Mouse (Mus musculus): ENCODE results near the gene Mcoln3. TPM values are rescaled to one million over a fixed set of nuclear protein-coding genes. Genes with fewer than 3 reads are reported as not detected.

Mcoln3 gene
- total RNA-seq (2021), result not detected

- intact Hi-C loops (cut with DNase I), result no loop called here
Measured at GRCm38 (mm10) chr3:146117258-146117996, at the start of gene Mcoln3. Gene Mcoln3 (plus strand): TSS chr3:146117450.

GRCm38 (mm10) chr3:146069276-146069675 is 48.0 kb upstream of the Mcoln3 start:
- no peak for DNase-seq
- intact Hi-C loops (cut with DNase I), result no loop called here

More at GRCm38 (mm10) chr3:146117258-146117996, at the start of gene Mcoln3:
- no peak for DNase-seq

GRCm38 (mm10) chr3:146072780-146073179 is 44.5 kb upstream of the Mcoln3 start:
- no peak for DNase-seq
- intact Hi-C loops (cut with DNase I), result loop anchor here (2.0 kb wide), 1 partner anchor 122 kb away; no protein-coding TSS in a partner anchor

GRCm38 (mm10) chr3:146080241-146080640 is 37.0 kb upstream of the Mcoln3 start:
- intact Hi-C loops (cut with DNase I), result no loop called here
- DNase-seq, result no peak

- DNase-seq, result no peak
- intact Hi-C loops (cut with DNase I), result no loop called here
Measured at GRCm38 (mm10) chr3:146090988-146091657, 26.1 kb upstream of the Mcoln3 start.

GRCm38 (mm10) chr3:146095066-146095465 is 22.2 kb upstream of the Mcoln3 start:
- DNase-seq, result no peak
- intact Hi-C loops (cut with DNase I), result no loop called here

GRCm38 (mm10) chr3:146096986-146097385 is 20.3 kb upstream of the Mcoln3 start:
- no peak for DNase-seq
- intact Hi-C loops (cut with DNase I), result no loop called here

- intact Hi-C loops (cut with DNase I), result no loop called here
- no peak for DNase-seq
Measured at GRCm38 (mm10) chr3:146097861-146098260, 19.4 kb upstream of the Mcoln3 start.

GRCm38 (mm10) chr3:146099925-146100324 is 17.3 kb upstream of the Mcoln3 start:
- DNase-seq, result no peak
- intact Hi-C loops (cut with DNase I), result no loop called here

- intact Hi-C loops (cut with DNase I), result loop anchor here (2.0 kb wide), 1 partner anchor 75 kb away; no protein-coding TSS in a partner anchor
- peak in 1 of 2 experiments; percentile 24 for DNase-seq
Measured at GRCm38 (mm10) chr3:146102049-146102448, 15.2 kb upstream of the Mcoln3 start.

GRCm38 (mm10) chr3:146107116-146107849 is 10.0 kb upstream of the Mcoln3 start:
- no peak for DNase-seq
- intact Hi-C loops (cut with DNase I), result no loop called here

- DNase-seq, result peak; percentile 15 to 32
- intact Hi-C loops (cut with DNase I), result no loop called here
Measured at GRCm38 (mm10) chr3:146107921-146108571, 9.2 kb upstream of the Mcoln3 start, which contains the start of gene Wdr63. Gene Wdr63 (minus strand): TSS chr3:146108130.

- intact Hi-C loops (cut with DNase I), result no loop called here
- no peak for DNase-seq
Measured at GRCm38 (mm10) chr3:146108945-146109344, 8.3 kb upstream of the Mcoln3 start.

- intact Hi-C loops (cut with DNase I), result no loop called here
- DNase-seq, result no peak
Measured at GRCm38 (mm10) chr3:146110358-146110757, 6.9 kb upstream of the Mcoln3 start.

- intact Hi-C loops (cut with DNase I), result no loop called here
- peak in 1 of 2 experiments; percentile 11 for DNase-seq
Measured at GRCm38 (mm10) chr3:146110916-146111315, 6.3 kb upstream of the Mcoln3 start.

- no peak for DNase-seq
- intact Hi-C loops (cut with DNase I), result no loop called here
Measured at GRCm38 (mm10) chr3:146117997-146118457, 777 bp downstream of the Mcoln3 start.

GRCm38 (mm10) chr3:146121310-146122124 is 4.3 kb downstream of the Mcoln3 start:
- intact Hi-C loops (cut with DNase I), result no loop called here
- no peak for DNase-seq

- no peak for DNase-seq
- intact Hi-C loops (cut with DNase I), result no loop called here
Measured at GRCm38 (mm10) chr3:146122125-146122420, 4.8 kb downstream of the Mcoln3 start.

GRCm38 (mm10) chr3:146122807-146123463 is 5.7 kb downstream of the Mcoln3 start:
- intact Hi-C loops (cut with DNase I), result no loop called here
- no peak for DNase-seq

Data from heart, postnatal 36 days (tissue).